Mouse (Mus musculus) thymus, adult 2 months (tissue): ENCODE measurements around the gene Gm3164. TPM values are rescaled to one million over a fixed set of nuclear protein-coding genes. Genes with fewer than 3 reads are reported as not detected.
"Not testable (repeated sequence)": the region's sequence is repeated elsewhere in the genome, so short reads cannot be mapped to it uniquely, and the experiment has no call there.

Experiments
- DNase-seq: peaks from one replicate; pipeline ENCODE4 v3.0.0; 2021
- H3K27ac ChIP-seq: fragments of 200-500 bp; 2 replicates; pipeline ENCODE4 v1.5.1; 2012; ENCODE audit warnings: low read length, control low read depth; ENCODE audit not compliant: control insufficient read depth, insufficient read depth
- H3K27me3 ChIP-seq: fragments of 200-500 bp; 2 replicates; pipeline ENCODE4 v1.6.1; 2012; ENCODE audit warnings: mild to moderate bottlenecking, low read length, moderate library complexity, mixed read lengths; ENCODE audit not compliant: control insufficient read depth, insufficient read depth
- H3K36me3 ChIP-seq: fragments of 200-500 bp; 2 replicates; pipeline ENCODE4 v1.6.1; 2012; ENCODE audit warnings: mild to moderate bottlenecking, low read length, moderate library complexity; ENCODE audit not compliant: control insufficient read depth, insufficient read depth
- H3K4me1 ChIP-seq: fragments of 200-500 bp; replicated peaks from 2 replicates; pipeline ENCODE4 v1.6.1; 2012; ENCODE audit warnings: low read length; ENCODE audit not compliant: control insufficient read depth, insufficient read depth
- H3K4me3 ChIP-seq: fragments of 200-500 bp; 2 replicates; pipeline ENCODE4 v1.5.1; 2012; ENCODE audit warnings: mild to moderate bottlenecking, low read length, control low read depth, moderate library complexity; ENCODE audit not compliant: control insufficient read depth, insufficient read depth
- WGBS: fragments of 180-500 bp; shearing (Covaris S2); methylation state at CpG from one replicate; pipeline ENCODE4 v1.1.7; 2018; 5-methylcytosine and 5-hydroxymethylcytosine counted together
- polyA plus RNA-seq: library from polyadenylated mRNA; depleted of rRNA; stranded (reverse); fragments of >200 nt; gene quantifications from 2 replicates; pipeline ENCODE4 v1.2.3, GENCODE M21; 2012; rRNA removed

Gene Gm3164
- polyA plus RNA-seq, 1 experiment = 0.05 TPM

DNA sequence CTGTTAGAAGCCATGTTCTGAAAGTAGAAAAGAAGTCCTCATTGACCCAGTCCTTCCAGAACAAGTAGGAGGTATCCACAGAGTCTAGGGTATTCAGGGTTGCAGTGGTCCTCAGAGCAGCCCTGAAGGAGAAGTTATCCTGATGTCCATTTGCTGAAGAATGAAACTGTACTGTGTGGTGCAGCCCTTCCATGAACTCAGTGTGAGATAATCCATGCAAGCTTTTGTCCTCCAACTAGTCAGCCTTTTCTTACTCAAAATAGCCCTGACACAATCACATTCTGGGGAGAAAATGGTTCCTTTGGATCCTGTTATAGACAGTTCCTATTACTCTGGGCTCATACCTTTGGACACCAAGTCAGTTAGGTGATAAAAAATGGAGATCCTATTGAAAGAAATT is 11.4 kb upstream of the Gm3164 start:
- H3K27ac ChIP-seq, H3K27me3 ChIP-seq, H3K36me3 ChIP-seq, H3K4me1 ChIP-seq, H3K4me3 ChIP-seq, DNase-seq: not testable (repeated sequence)

DNA sequence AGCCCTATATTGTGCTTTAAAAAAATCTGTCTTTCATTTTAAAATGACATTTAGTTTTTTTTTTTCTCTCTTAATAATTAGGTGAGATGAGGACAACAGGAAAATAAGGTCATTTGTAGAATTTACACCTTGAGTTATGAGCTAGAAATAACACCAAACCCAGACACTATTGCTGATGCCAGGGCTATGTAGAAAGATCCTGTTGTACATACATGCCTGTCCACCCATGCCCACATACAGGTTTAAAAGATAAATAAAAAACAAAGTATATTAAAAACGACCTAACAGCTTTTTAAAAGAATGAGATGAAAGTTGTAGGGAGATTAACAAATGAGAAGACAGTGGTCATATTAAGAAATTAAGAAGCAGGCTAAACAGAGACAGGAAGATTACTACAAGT is 5.3 kb upstream of the Gm3164 start:
- DNase-seq, H3K27ac ChIP-seq: not testable (repeated sequence)
- 55% methylated on average over 1 of the region's 1 CpGs for WGBS

DNA sequence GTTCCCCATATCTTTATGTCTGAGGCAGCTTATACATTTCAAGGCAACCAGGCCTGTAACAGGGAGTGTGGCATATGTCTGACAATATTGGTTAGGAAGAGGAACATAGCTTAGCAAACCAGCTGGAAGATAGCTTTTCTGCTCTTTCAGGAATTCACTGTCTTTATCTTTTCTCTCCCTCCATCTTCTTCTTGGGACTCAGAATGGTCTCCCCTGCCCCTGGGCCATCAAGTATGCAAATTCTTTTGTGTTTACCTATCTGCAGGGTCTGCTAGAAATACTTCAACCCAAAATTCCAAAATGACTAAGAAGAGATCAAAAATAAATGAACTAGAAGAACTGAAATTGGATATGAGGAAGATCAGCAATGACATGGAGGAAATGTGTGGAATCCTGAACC is 15.4 kb downstream of the Gm3164 start, which contains the start of gene Gm3173:
TSS of gene Gm3173 (plus strand) at position 301 of the 400 bp plus-strand sequence.
- H3K4me1 ChIP-seq, H3K27ac ChIP-seq, H3K4me3 ChIP-seq, H3K27me3 ChIP-seq, H3K36me3 ChIP-seq, DNase-seq: not testable (repeated sequence)

More for the DNA sequence above, 5.3 kb upstream of the Gm3164 start:
- H3K4me1 ChIP-seq, H3K27me3 ChIP-seq, H3K36me3 ChIP-seq, H3K4me3 ChIP-seq: not testable (repeated sequence)

DNA sequence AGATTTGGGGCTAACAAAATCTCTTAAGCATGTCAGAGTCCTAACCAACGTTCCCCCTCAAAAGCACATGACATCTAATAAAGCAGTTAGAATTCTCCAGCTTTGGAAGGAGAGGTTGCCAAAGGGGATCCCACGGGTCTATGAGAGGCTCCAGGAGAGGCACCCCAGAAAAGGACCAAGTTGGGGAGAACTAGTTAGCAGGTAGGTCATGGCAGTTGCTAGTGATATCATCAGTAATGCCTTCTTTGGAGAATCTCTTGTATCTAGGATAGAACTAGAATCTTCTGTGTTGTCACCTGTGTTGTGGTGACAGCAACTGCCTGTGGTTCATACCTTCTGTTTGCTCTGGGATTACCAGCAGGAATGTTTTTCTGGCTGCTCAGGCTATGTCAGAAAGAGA is 66.2 kb downstream of the Gm3164 start, which contains the start of gene Gm3182:
TSS of gene Gm3182 (plus strand) at position 301 of the 400 bp plus-strand sequence.
- not testable (repeated sequence) for DNase-seq, H3K27me3 ChIP-seq, H3K4me1 ChIP-seq, H3K4me3 ChIP-seq, H3K27ac ChIP-seq, H3K36me3 ChIP-seq
- WGBS = 95% methylated on average over 1 of the region's 2 CpGs

Other genes with a start within 250 kb of the Gm3164 start
- gene Gm2974, start 232.9 kb upstream of the Gm3164 start, polyA plus RNA-seq = 0.12 TPM in 1 of 2 replicates, not detected in the other
- gene Gm3138, start 165.8 kb upstream of the Gm3164 start, polyA plus RNA-seq = not detected in 2 replicates
- gene Gm3149, start 98.2 kb upstream of the Gm3164 start, polyA plus RNA-seq = not detected in 2 replicates
- 0.11 TPM in 1 of 2 replicates, not detected in the other for gene 2610042L04Rik, start 80.7 kb upstream of the Gm3164 start, polyA plus RNA-seq
- gene Gm3159, start 17.9 kb upstream of the Gm3164 start, polyA plus RNA-seq = not detected in 2 replicates
- gene Gm3173, start 15.5 kb downstream of the Gm3164 start, polyA plus RNA-seq = not detected in 2 replicates
- gene Gm3182, start 66.3 kb downstream of the Gm3164 start, polyA plus RNA-seq = not detected in 2 replicates
- gene Gm3047, start 140.0 kb downstream of the Gm3164 start, polyA plus RNA-seq = not detected in 2 replicates
- not detected in 2 replicates for gene Gm8159, start 216.9 kb downstream of the Gm3164 start, polyA plus RNA-seq
- gene Gm3239, start 248.7 kb downstream of the Gm3164 start, polyA plus RNA-seq = not detected in 2 replicates